Mouse (Mus musculus): ENCODE data around the gene Dbx1. TPM values are rescaled to one million over a fixed set of nuclear protein-coding genes. Genes with fewer than 3 reads are reported as not detected.
A peak's percentile ranks its signal among the peaks of the same experiment; 100 is the strongest.

Dbx1 gene
- total RNA-seq, 2 experiments from 2014 or later: not detected

- Histone ChIP-seq H3K27ac (no peak overlapping the region), H3K4me3 (no peak overlapping the region)
- DNase-seq (ENCODE audit: low spot score in 2 of 2): no peak
- no peak for TF ChIP-seq CTCF (conservative IDR thresholded peaks at IDR 0.05)
Measured at GRCm38 (mm10) chr7:49638941-49639776, 2.5 kb upstream of the Dbx1 start.

GRCm38 (mm10) chr7:49637851-49638663 lies 1.4 kb upstream of the Dbx1 start:
- no peak for TF ChIP-seq CTCF (conservative IDR thresholded peaks at IDR 0.05)
- Histone ChIP-seq H3K27ac (no peak overlapping the region), H3K4me3 (no peak overlapping the region)
- no peak for DNase-seq (ENCODE audit: low spot score in 2 of 2)

- DNase-seq (ENCODE audit: low spot score in 2 of 2): no peak
- Histone ChIP-seq H3K27ac (no peak overlapping the region), H3K4me3 (no peak overlapping the region)
- TF ChIP-seq CTCF (conservative IDR thresholded peaks at IDR 0.05): no peak
Measured at GRCm38 (mm10) chr7:49637281-49637680, 632 bp upstream of the Dbx1 start.

GRCm38 (mm10) chr7:49635971-49636370 lies 678 bp downstream of the Dbx1 start:
- Histone ChIP-seq H3K4me3 (no peak overlapping the region), H3K27ac (no peak overlapping the region)
- DNase-seq (ENCODE audit: low spot score in 2 of 2): no peak
- TF ChIP-seq CTCF (conservative IDR thresholded peaks at IDR 0.05): no peak

DNA sequence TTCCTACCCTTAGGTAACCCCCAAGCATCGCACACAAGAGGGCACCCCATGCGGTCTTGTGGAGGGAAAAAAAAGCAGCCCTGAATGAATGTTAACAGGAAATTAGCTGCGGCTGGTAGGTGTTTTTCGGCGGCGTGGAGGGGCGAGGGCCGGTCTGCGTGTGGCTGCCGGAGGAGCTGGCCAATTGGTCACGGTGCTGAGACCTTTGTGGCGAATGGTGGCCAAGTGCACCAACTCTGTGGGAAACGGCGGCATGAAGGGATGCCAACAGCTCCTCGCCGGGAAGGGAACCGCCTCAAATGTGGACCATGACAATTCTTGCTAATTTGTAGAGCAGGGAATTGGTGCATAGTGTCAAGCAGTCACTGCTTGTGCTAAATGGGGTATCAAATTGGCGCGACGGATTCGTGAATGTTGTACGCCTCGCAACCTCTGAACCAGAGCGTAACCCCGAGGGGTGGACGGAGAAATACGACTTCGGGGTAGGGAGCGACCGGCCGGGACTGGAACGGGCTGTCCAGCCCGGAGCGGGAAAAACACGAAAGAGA lies 1.5 kb downstream of the Dbx1 start:
- TF ChIP-seq CTCF (conservative IDR thresholded peaks at IDR 0.05): no peak
- no peak for DNase-seq (ENCODE audit: low spot score in 2 of 2)
- Histone ChIP-seq H3K4me3 (no peak overlapping the region), H3K27ac (no peak overlapping the region)

- Histone ChIP-seq H3K27ac (no peak overlapping the region), H3K4me3 (peak overlapping the region; percentile 8; the same call in 1 of the 2 replicates)
- DNase-seq (ENCODE audit: low spot score in 2 of 2): no peak
- no peak for TF ChIP-seq CTCF (conservative IDR thresholded peaks at IDR 0.05)
Measured at GRCm38 (mm10) chr7:49634291-49635073, 2.2 kb downstream of the Dbx1 start.

- peak overlapping the region; percentile 19; the same call in 1 of the 2 replicates for H3K4me3 ChIP-seq
- no peak for DNase-seq (ENCODE audit: low spot score in 2 of 2)
- no peak for TF ChIP-seq CTCF (conservative IDR thresholded peaks at IDR 0.05)
- H3K27ac ChIP-seq: no peak overlapping the region
Measured at GRCm38 (mm10) chr7:49633375-49633956, 3.2 kb downstream of the Dbx1 start.

DNA sequence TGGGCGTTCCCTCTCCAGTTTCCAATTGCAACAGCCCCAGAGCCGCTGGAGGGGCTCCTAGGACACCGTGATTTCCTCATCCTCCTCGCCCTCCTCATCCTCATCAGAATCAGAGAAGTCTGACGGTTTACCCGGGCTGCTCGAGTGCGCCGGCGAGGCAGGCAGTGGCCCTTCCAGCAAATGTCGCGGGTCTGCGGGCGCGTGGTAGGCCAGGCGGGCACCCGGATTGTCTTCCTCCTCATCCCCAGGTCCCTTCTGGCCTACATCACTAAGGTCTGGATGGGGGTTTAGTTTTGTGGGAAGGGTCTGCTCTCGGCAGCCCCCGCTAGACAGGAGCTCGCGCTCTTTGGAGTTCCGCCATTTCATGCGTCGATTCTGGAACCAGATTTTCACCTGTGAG lies 4.3 kb downstream of the Dbx1 start:
- H3K4me3 ChIP-seq: no peak overlapping the region
- H3K27ac ChIP-seq: no peak overlapping the region
- TF ChIP-seq CTCF (conservative IDR thresholded peaks at IDR 0.05): no peak
- DNase-seq (ENCODE audit: low spot score in 2 of 2): no peak

GRCm38 (mm10) chr7:49631885-49632284 lies 4.8 kb downstream of the Dbx1 start:
- DNase-seq (ENCODE audit: low spot score in 2 of 2): no peak
- Histone ChIP-seq H3K27ac (no peak overlapping the region), H3K4me3 (no peak overlapping the region)
- no peak for TF ChIP-seq CTCF (conservative IDR thresholded peaks at IDR 0.05)

- peak; percentile 50 for TF ChIP-seq CTCF (conservative IDR thresholded peaks at IDR 0.05)
- no peak overlapping the region for H3K4me3 ChIP-seq
- no peak overlapping the region for H3K27ac ChIP-seq
- DNase-seq (ENCODE audit: low spot score in 2 of 2): no peak
Measured at GRCm38 (mm10) chr7:49620160-49620559, 16.5 kb downstream of the Dbx1 start.

GRCm38 (mm10) chr7:49617087-49617486 lies 19.6 kb downstream of the Dbx1 start:
- H3K27ac ChIP-seq: no peak overlapping the region
- DNase-seq (ENCODE audit: low spot score in 2 of 2): no peak

DNA sequence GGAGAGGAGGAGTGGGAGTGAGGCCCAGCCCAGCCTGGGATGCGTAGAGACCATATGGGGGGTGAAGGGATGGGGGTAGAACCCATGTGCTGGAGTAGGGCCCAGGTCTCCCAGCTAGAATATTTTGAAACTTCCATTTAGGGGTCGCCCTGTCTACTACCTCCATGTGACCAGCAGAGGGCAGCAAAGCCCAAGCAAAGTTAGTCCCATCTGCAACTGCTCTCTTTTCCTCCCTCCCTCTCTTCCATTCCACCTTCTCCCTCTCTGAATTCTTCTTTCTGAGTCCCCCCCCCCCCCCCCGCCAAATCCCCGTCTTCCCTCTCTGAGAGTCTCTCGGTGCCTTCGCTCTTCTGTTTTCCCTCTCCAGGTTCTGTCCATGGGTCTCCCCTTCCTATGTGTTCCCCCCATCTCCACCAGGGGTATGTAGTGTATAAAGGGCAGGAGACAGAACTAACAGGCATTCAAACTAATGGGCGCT lies 20.4 kb downstream of the Dbx1 start:
- peak; percentile 80 for TF ChIP-seq CTCF (conservative IDR thresholded peaks at IDR 0.05)
- H3K27ac ChIP-seq: no peak overlapping the region
- no peak overlapping the region for H3K4me3 ChIP-seq
- DNase-seq (ENCODE audit: low spot score in 2 of 2): peak; percentile 56 to 79

More at GRCm38 (mm10) chr7:49617087-49617486, 19.6 kb downstream of the Dbx1 start:
- H3K4me3 ChIP-seq: no peak overlapping the region
- TF ChIP-seq CTCF (conservative IDR thresholded peaks at IDR 0.05): no peak

Data from layer of hippocampus, adult 2 months (tissue).